Mouse (Mus musculus) retina, postnatal 1 day (tissue): Measurements from ENCODE around the gene Slc35b4.

Source experiments
- DNase-seq: peaks from one replicate; pipeline ENCODE4 v3.0.0-alpha.2; 2012

Gene Slc35b4

GRCm38 (mm10) chr6:34176864-34177247, at the start of gene Slc35b4:
Gene Slc35b4 (minus strand): TSS chr6:34177111.
- DNase-seq, result peak; percentile 99

GRCm38 (mm10) chr6:34225004-34225599, 48.2 kb upstream of the Slc35b4 start:
- DNase-seq, result no peak

GRCm38 (mm10) chr6:34216450-34217319, 39.8 kb upstream of the Slc35b4 start:
- no peak for DNase-seq

GRCm38 (mm10) chr6:34205754-34206153, 28.8 kb upstream of the Slc35b4 start:
- no peak for DNase-seq

- DNase-seq, result peak; percentile 19
Observed at GRCm38 (mm10) chr6:34204971-34205572, 28.2 kb upstream of the Slc35b4 start.

GRCm38 (mm10) chr6:34203503-34203902, 26.6 kb upstream of the Slc35b4 start:
- DNase-seq, result no peak

- no peak for DNase-seq
Observed at GRCm38 (mm10) chr6:34194981-34195380, 18.1 kb upstream of the Slc35b4 start.

GRCm38 (mm10) chr6:34193708-34194475, 17.0 kb upstream of the Slc35b4 start:
- peak; percentile 85 for DNase-seq

GRCm38 (mm10) chr6:34191401-34191800, 14.5 kb upstream of the Slc35b4 start:
- no peak for DNase-seq

- no peak for DNase-seq
Observed at GRCm38 (mm10) chr6:34189494-34189893, 12.6 kb upstream of the Slc35b4 start.

- DNase-seq, result no peak
Observed at GRCm38 (mm10) chr6:34187986-34188599, 11.2 kb upstream of the Slc35b4 start.

- no peak for DNase-seq
Observed at GRCm38 (mm10) chr6:34187273-34187863, 10.5 kb upstream of the Slc35b4 start.

GRCm38 (mm10) chr6:34183326-34183725, 6.4 kb upstream of the Slc35b4 start:
- no peak for DNase-seq

- DNase-seq, result no peak
Observed at GRCm38 (mm10) chr6:34181961-34182360, 5.0 kb upstream of the Slc35b4 start.

- DNase-seq, result no peak
Observed at GRCm38 (mm10) chr6:34179911-34180310, 3.0 kb upstream of the Slc35b4 start.

- no peak for DNase-seq
Observed at GRCm38 (mm10) chr6:34179007-34179406, 2.1 kb upstream of the Slc35b4 start.

GRCm38 (mm10) chr6:34176111-34176863, 624 bp downstream of the Slc35b4 start:
- no peak for DNase-seq

- DNase-seq, result no peak
Observed at GRCm38 (mm10) chr6:34174715-34175114, 2.2 kb downstream of the Slc35b4 start.

- no peak for DNase-seq
Observed at GRCm38 (mm10) chr6:34173251-34173650, 3.7 kb downstream of the Slc35b4 start.

- no peak for DNase-seq
Observed at GRCm38 (mm10) chr6:34171748-34172457, 5.0 kb downstream of the Slc35b4 start.
